Mouse (Mus musculus): ENCODE results near the gene Lrig2. TPM values are rescaled to one million over a fixed set of nuclear protein-coding genes. Genes with fewer than 3 reads are reported as not detected.

Lrig2 gene
- total and polyA plus RNA-seq, 3 experiments = 3.7 to 8.9 (median 8.9) TPM

DNA sequence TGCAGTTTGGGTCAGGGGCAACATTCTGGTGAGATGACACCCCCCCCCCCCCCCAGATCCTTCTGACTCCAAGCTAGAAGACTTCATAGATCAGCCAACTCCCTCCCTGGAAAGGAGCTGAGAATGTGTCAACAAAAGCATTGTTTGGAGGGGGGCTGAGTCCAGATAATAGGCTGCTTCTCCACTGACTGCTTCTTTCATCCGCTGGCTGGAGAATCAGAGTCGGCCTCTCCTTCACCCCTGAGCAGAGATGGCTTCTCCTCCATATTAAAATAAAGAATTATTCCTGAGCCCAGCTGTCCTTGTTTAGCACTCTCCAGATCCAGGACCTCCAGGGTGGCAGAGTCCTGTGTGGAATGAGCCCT lies 30.3 kb upstream of the Lrig2 start:
- Histone ChIP-seq H3K36me3 (ENCODE audit: control insufficient read depth, insufficient read depth, low read length) (no peaks in the 10 kb centered on the region), H3K79me2 (replicated peaks; ENCODE audit: control insufficient read depth, insufficient read depth, low read length) (no peaks in the 10 kb centered on the region), H3K4me1 (ENCODE audit: control insufficient read depth, insufficient read depth, low read length) (no peaks in the 10 kb centered on the region), H3K9ac (ENCODE audit: low read depth, low read length) (no peak overlapping the region), H3K27me3 (ENCODE audit: control insufficient read depth, insufficient read depth, low read length) (no peaks in the 10 kb centered on the region), H3K4me3 (no peak overlapping the region), H3K27ac (no peak overlapping the region)
- no peak for DNase-seq
- WGBS = 53% methylated on average over 2 of the region's 2 CpGs
- TF ChIP-seq POLR2A (IDR thresholded peaks at IDR 0.05; ENCODE audit: insufficient read depth, low read depth, low read length) (no peak), EP300 (IDR thresholded peaks at IDR 0.05; ENCODE audit: insufficient read depth, low read depth, low read length) (no peak), CTCF (IDR thresholded peaks at IDR 0.05) (no peak)
- intact Hi-C loops (cut with DNase I) = no loop called here

DNA sequence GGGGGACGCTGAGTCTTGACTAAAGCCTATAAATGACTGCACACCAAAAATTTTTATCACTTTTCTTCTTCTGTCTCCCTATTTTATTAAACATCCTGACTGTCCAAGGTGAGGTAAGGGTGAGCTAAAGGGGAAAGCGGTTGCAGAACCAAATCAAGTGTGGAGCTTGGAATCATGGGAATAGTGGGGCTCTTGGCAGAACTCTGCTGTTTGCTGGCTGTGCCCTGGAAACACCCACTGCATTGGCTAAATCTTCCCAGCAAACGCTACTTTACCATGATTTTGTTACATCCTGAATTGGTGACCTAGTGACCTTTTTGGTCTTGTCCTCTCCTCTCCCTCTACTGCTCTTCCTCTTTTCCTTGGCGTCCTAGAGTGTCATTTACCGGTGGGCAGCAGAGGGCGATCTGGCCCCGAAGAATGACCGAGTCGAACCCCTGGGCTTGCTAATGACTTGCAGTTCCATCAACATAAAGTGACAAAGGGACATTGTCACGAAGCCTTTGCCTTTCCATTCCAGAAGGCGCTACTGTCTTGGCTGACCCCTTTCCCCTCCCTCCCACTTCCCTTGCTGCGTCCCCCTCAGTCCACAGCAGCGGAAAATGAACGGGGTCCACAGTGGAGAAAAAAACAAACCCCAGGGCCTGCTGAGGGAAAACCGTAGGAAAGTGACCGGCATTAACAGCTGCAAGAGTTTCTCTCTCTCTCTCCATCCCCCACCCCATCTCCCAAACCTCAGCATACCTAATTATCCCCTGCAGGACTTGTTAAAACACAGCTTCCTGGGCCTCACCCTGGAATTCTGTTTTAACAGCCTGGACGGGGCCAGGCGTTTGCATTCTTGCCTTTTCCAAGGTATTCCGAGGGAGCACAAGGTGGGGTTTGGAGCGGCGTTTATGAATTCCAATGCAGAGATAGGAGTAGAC lies 29.7 kb upstream of the Lrig2 start:
- intact Hi-C loops (cut with DNase I) = loop anchor here (1.0 to 2.0 kb wide), 3 partner anchors 101 to 142 kb away; no protein-coding TSS in a partner anchor
- H3K27ac ChIP-seq = no peak overlapping the region; the same call in 1 of the 2 replicates
- no peak overlapping the region for H3K9ac ChIP-seq (ENCODE audit: low read depth, low read length)
- TF ChIP-seq CTCF (IDR thresholded peaks at IDR 0.05) = peak; percentile 82
- peak; percentile 63; the same call in 1 of the 2 replicates for TF ChIP-seq EP300 (IDR thresholded peaks at IDR 0.05; ENCODE audit: insufficient read depth, low read depth, low read length)
- no peak for TF ChIP-seq POLR2A (IDR thresholded peaks at IDR 0.05; ENCODE audit: insufficient read depth, low read depth, low read length)
- H3K4me3 ChIP-seq = no peak overlapping the region
- H3K79me2 ChIP-seq (replicated peaks; ENCODE audit: control insufficient read depth, insufficient read depth, low read length) = no peaks in the 10 kb centered on the region
- DNase-seq = peak; percentile 77 to 78
- H3K27me3 ChIP-seq (ENCODE audit: control insufficient read depth, insufficient read depth, low read length) = no peaks in the 10 kb centered on the region
- H3K4me1 ChIP-seq (ENCODE audit: control insufficient read depth, insufficient read depth, low read length) = no peaks in the 10 kb centered on the region
- H3K36me3 ChIP-seq (ENCODE audit: control insufficient read depth, insufficient read depth, low read length) = no peaks in the 10 kb centered on the region
- WGBS = 17% methylated on average over 21 of the region's 21 CpGs

DNA sequence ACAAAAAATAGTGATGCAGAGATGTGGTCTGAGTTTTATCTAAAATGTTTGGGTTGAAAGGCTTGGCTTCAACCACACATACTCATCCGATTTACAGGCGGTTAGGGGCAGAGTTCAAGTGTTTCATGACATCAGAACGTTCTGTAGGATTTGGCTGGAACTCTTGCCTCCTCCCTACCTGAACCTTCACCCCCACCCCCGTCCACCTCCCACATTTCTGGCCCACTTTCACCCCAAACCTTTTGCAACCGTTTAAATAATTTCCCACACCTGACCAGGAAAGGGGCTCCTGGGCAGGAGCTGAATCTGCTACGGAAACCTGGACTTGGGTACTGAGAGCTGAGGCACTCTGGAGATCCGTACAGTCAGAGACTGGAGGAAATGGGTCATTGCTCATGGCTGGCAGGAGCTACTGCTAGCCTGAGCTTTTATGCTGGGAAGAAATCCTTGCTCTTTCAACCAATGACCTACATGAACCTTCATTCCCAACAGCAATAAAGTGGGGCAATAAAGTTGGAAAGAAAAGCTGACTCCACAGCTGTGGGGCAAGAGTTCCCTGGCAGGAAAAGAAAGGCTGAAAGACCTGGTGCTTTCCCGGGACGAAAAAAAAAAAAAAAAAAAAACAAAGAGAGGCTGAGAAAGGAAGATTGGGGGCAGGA lies 28.9 kb upstream of the Lrig2 start:
- WGBS = 60% methylated on average over 9 of the region's 9 CpGs
- Histone ChIP-seq H3K9ac (ENCODE audit: low read depth, low read length) (no peak overlapping the region), H3K36me3 (ENCODE audit: control insufficient read depth, insufficient read depth, low read length) (no peaks in the 10 kb centered on the region), H3K27ac (no peak overlapping the region), H3K4me3 (no peak overlapping the region), H3K79me2 (replicated peaks; ENCODE audit: control insufficient read depth, insufficient read depth, low read length) (no peaks in the 10 kb centered on the region), H3K4me1 (ENCODE audit: control insufficient read depth, insufficient read depth, low read length) (no peaks in the 10 kb centered on the region), H3K27me3 (ENCODE audit: control insufficient read depth, insufficient read depth, low read length) (no peaks in the 10 kb centered on the region)
- TF ChIP-seq CTCF (IDR thresholded peaks at IDR 0.05) (no peak), POLR2A (IDR thresholded peaks at IDR 0.05; ENCODE audit: insufficient read depth, low read depth, low read length) (no peak)
- DNase-seq = no peak
- intact Hi-C loops (cut with DNase I) = loop anchor here (1.0 to 2.0 kb wide), 3 partner anchors 102 to 143 kb away; no protein-coding TSS in a partner anchor

DNA sequence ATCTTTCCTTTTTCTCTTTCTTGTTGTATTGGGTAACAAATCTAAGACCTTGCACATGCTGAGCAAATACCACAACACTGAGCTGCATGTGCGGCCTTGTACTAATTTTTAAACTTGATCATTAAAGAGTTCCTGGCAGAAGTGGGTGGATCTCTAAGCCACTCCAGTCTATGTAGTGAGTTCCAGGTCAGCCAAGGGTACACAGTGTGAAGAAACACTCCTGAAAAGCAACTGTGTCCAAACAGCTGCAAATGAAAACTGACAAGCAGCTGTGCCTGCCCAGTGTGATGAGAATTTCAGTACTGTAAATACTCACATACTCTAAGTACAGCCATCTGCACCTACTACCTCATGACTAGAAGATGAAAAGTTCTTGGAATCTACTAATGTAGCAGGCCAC lies 21.5 kb upstream of the Lrig2 start:
- TF ChIP-seq POLR2A (IDR thresholded peaks at IDR 0.05; ENCODE audit: insufficient read depth, low read depth, low read length) (no peak), CTCF (IDR thresholded peaks at IDR 0.05) (no peak), EP300 (IDR thresholded peaks at IDR 0.05; ENCODE audit: insufficient read depth, low read depth, low read length) (no peak)
- Histone ChIP-seq H3K4me3 (no peak overlapping the region), H3K36me3 (ENCODE audit: control insufficient read depth, insufficient read depth, low read length) (no peaks in the 10 kb centered on the region), H3K79me2 (replicated peaks; ENCODE audit: control insufficient read depth, insufficient read depth, low read length) (no peaks in the 10 kb centered on the region), H3K9ac (ENCODE audit: low read depth, low read length) (no peak overlapping the region), H3K27ac (no peak overlapping the region), H3K4me1 (ENCODE audit: control insufficient read depth, insufficient read depth, low read length) (no peaks in the 10 kb centered on the region), H3K27me3 (ENCODE audit: control insufficient read depth, insufficient read depth, low read length) (no peaks in the 10 kb centered on the region)
- DNase-seq = no peak
- WGBS = 91% methylated on average over 1 of the region's 1 CpGs
- intact Hi-C loops (cut with DNase I) = no loop called here

DNA sequence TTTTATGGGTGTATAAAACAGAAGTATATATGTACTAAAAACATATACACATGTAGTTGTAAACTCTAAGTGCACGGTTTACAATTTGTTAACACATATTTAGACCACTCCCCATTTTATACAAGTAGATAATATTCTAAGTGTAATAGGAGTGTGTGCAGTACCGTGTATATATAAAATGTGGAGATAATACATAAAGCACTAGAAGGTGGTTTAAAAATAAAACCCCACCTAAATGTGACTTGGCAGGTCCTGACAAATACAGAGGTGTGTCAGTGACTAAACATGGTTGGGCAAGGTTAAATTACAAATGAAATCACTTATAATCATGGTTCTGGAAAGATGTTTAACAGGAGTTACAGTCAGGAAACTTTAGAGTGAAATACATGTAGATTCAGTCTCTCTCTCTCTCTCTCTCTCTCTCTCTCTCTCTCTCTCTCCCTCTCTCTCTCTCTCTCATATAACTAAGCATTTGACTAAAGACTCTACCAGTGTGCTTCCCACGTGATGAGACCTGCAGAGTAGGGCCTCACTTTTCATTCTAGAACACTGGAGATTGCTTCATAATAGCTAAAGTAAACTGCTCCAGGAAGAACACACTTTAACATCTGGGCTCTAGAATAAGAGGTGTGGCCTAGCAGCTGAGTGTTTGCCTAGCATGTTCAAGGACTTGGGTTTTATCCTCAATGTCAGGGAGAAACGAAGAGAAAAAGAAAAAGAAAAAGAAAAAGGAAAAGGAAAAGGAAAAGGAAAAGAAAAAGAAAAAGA lies 14.6 kb upstream of the Lrig2 start:
- 68% methylated on average over 4 of the region's 4 CpGs for WGBS
- TF ChIP-seq CTCF (IDR thresholded peaks at IDR 0.05) = no peak
- TF ChIP-seq EP300 (IDR thresholded peaks at IDR 0.05; ENCODE audit: insufficient read depth, low read depth, low read length) = no peak
- TF ChIP-seq POLR2A (IDR thresholded peaks at IDR 0.05; ENCODE audit: insufficient read depth, low read depth, low read length) = no peak
- no peaks in the 10 kb centered on the region for H3K79me2 ChIP-seq (replicated peaks; ENCODE audit: control insufficient read depth, insufficient read depth, low read length)
- H3K27ac ChIP-seq = no peak overlapping the region
- intact Hi-C loops (cut with DNase I) = no loop called here
- H3K9ac ChIP-seq (ENCODE audit: low read depth, low read length) = no peak overlapping the region
- no peaks in the 10 kb centered on the region for H3K27me3 ChIP-seq (ENCODE audit: control insufficient read depth, insufficient read depth, low read length)
- H3K36me3 ChIP-seq (ENCODE audit: control insufficient read depth, insufficient read depth, low read length) = no peaks in the 10 kb centered on the region
- no peak for DNase-seq
- H3K4me1 ChIP-seq (ENCODE audit: control insufficient read depth, insufficient read depth, low read length) = peaks cover 7% of the 10 kb centered on the region
- H3K4me3 ChIP-seq = no peak overlapping the region

Data from heart, adult 2 months (tissue).